Mouse (Mus musculus) hindbrain, embryonic 16.5 days (tissue): Measurements from ENCODE around the gene Adipor2. TPM values are rescaled to one million over a fixed set of nuclear protein-coding genes. Genes with fewer than 3 reads are reported as not detected.
A peak's percentile ranks its signal among the peaks of the same experiment; 100 is the strongest.

Experiments used
- ATAC-seq: fragments of 200-750 bp; cut with Nextera tagmentation; 2 replicates; pipeline ENCODE4 v1.8.0; 2017; ENCODE audit warnings: moderate TSS enrichment, moderate library complexity
- H3K27ac ChIP-seq: fragments of 300-500 bp; sonication (generic); 2 replicates; pipeline ENCODE4 v1.5.1; 2014; ENCODE audit warnings: low read depth, mild to moderate bottlenecking, control low read depth, low read length, moderate library complexity
- H3K27me3 ChIP-seq: fragments of 300-500 bp; sonication (generic); replicated peaks from 2 replicates; pipeline ENCODE4 v1.6.1; 2014; ENCODE audit warnings: low read length; ENCODE audit not compliant: control insufficient read depth, insufficient read depth
- H3K36me3 ChIP-seq: fragments of 300-500 bp; sonication (generic); 2 replicates; pipeline ENCODE4 v1.6.1; 2014; ENCODE audit warnings: mild to moderate bottlenecking, low read length, moderate library complexity, mixed read lengths; ENCODE audit not compliant: control insufficient read depth, insufficient read depth
- H3K4me1 ChIP-seq: fragments of 300-500 bp; sonication (generic); 2 replicates; pipeline ENCODE4 v1.6.1; 2014; ENCODE audit warnings: low read depth, low read length; ENCODE audit not compliant: control insufficient read depth, insufficient read depth
- H3K4me2 ChIP-seq: fragments of 300-500 bp; sonication (generic); 2 replicates; pipeline ENCODE4 v1.6.1; 2014; ENCODE audit warnings: mild to moderate bottlenecking, low read length, control low read depth, moderate library complexity
- H3K4me3 ChIP-seq: fragments of 300-500 bp; sonication (generic); 2 replicates; pipeline ENCODE4 v1.5.1; 2014; ENCODE audit warnings: mild to moderate bottlenecking, low read length, control low read depth, moderate library complexity
- H3K9ac ChIP-seq: fragments of 300-500 bp; sonication (generic); 2 replicates; pipeline ENCODE4 v1.6.1; 2014; ENCODE audit warnings: low read depth, mild to moderate bottlenecking, control low read depth, low read length, moderate library complexity
- H3K9me3 ChIP-seq: fragments of 300-500 bp; sonication (generic); 2 replicates; pipeline ENCODE4 v1.6.1; 2014; ENCODE audit warnings: mild to moderate bottlenecking, low read length, moderate library complexity; ENCODE audit not compliant: control insufficient read depth
- WGBS: fragments of 180-500 bp; shearing (Covaris S2); extraction: QIAGEN DNeasy Blood & Tissue Kit; methylation state at CpG from one replicate; pipeline ENCODE4 v1.1.7; 2014; 5-methylcytosine and 5-hydroxymethylcytosine counted together
- polyA plus RNA-seq: library from polyadenylated mRNA; unstranded; fragments of >200 nt; fragmentation: Nextera tagmentation; extraction: Ambion mirVana; gene quantifications from 2 replicates; pipeline ENCODE4 v1.2.1, GENCODE M21; 2015

Adipor2 gene
- polyA plus RNA-seq, 1 experiment from 2014 or later, result 37.0 TPM

GRCm38 (mm10) chr6:119387801-119388649 is 29.5 kb downstream of the Adipor2 start:
- WGBS, result under 1% methylated on average over 44 of the region's 76 CpGs
- Histone ChIP-seq H3K27ac (peak overlapping the region; percentile 93), H3K4me2 (peak overlapping the region; percentile 88), H3K27me3 (no peaks in the 10 kb centered on the region), H3K4me1 (peaks cover 15% of the 10 kb centered on the region), H3K4me3 (peak overlapping the region; percentile 79), H3K36me3 (no peaks in the 10 kb centered on the region), H3K9me3 (no peaks in the 10 kb centered on the region), H3K9ac (peak overlapping the region; percentile 88)
- peak; percentile 85 for ATAC-seq

- 81% methylated on average over 1 of the region's 1 CpGs for WGBS
- H3K4me1 ChIP-seq, result peaks cover 15% of the 10 kb centered on the region
- no peak for ATAC-seq
- H3K27me3 ChIP-seq, result no peaks in the 10 kb centered on the region
- no peaks in the 10 kb centered on the region for H3K9me3 ChIP-seq
- peak overlapping the region; percentile 88; the same call in 1 of the 2 replicates for H3K4me2 ChIP-seq
- no peak overlapping the region for H3K4me3 ChIP-seq
- no peak overlapping the region for H3K9ac ChIP-seq
- no peaks in the 10 kb centered on the region for H3K36me3 ChIP-seq
- no peak overlapping the region for H3K27ac ChIP-seq
Observed at GRCm38 (mm10) chr6:119386821-119387220, 30.7 kb downstream of the Adipor2 start.

- H3K4me3 ChIP-seq, result no peak overlapping the region
- H3K27ac ChIP-seq, result no peak overlapping the region
- no peaks in the 10 kb centered on the region for H3K9me3 ChIP-seq
- no peaks in the 10 kb centered on the region for H3K36me3 ChIP-seq
- no peak overlapping the region for H3K4me2 ChIP-seq
- no peak overlapping the region for H3K9ac ChIP-seq
- ATAC-seq, result no peak
- H3K27me3 ChIP-seq, result no peaks in the 10 kb centered on the region
- peaks cover 15% of the 10 kb centered on the region for H3K4me1 ChIP-seq
- 88% methylated on average over 4 of the region's 4 CpGs for WGBS
Observed at GRCm38 (mm10) chr6:119386421-119386820, 31.1 kb downstream of the Adipor2 start.

DNA sequence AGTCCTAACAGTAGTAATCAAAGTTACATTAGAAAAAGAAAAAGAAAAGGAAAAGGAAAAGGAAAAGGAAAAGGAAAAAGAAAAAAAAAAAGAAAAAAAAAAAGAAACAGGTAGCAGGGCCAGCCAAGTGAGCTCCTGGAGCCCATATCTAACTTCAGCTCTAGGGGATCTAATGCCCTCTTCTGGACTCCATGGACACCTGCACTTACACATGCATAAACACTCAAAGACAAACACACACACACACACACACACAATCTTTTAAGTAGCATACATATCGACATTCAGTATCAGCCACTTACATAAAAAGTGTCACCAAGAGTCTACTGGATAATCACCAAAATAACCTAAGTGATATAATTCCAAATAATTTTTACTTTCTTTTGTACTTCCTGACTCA is 31.8 kb downstream of the Adipor2 start:
- no peaks in the 10 kb centered on the region for H3K36me3 ChIP-seq
- H3K4me2 ChIP-seq, result no peak overlapping the region
- no peaks in the 10 kb centered on the region for H3K9me3 ChIP-seq
- H3K9ac ChIP-seq, result no peak overlapping the region
- H3K27me3 ChIP-seq, result no peaks in the 10 kb centered on the region
- H3K4me1 ChIP-seq, result peaks cover 15% of the 10 kb centered on the region
- no peak for ATAC-seq
- H3K27ac ChIP-seq, result no peak overlapping the region
- H3K4me3 ChIP-seq, result no peak overlapping the region
- 94% methylated on average over 1 of the region's 1 CpGs for WGBS

GRCm38 (mm10) chr6:119378631-119379030 is 38.9 kb downstream of the Adipor2 start:
- no peaks in the 10 kb centered on the region for H3K4me1 ChIP-seq
- ATAC-seq, result no peak

DNA sequence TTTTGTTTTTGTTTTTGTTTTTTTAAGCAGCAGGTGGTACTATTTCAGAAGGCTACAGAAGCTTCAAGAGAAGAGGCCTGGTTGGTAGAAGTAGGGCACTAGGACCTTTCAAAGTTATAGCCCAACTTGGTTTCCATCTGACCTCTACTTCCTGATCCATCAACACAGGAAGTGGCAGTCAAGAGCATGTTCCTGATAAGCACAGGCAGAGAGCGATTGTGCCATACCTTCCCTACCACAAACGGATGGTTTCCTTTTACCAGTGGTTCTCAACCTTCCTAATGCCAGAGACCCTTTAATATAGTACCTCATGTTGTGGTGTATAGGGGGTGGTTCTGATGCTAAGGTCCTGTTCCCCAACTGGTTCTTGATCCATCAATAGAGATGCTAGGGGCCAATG is 39.9 kb downstream of the Adipor2 start:
- WGBS, result 91% methylated on average over 2 of the region's 2 CpGs
- Histone ChIP-seq H3K27ac (no peak overlapping the region), H3K4me3 (no peak overlapping the region), H3K27me3 (no peaks in the 10 kb centered on the region), H3K36me3 (no peaks in the 10 kb centered on the region), H3K9me3 (no peaks in the 10 kb centered on the region), H3K9ac (no peak overlapping the region), H3K4me2 (no peak overlapping the region), H3K4me1 (no peaks in the 10 kb centered on the region)
- ATAC-seq, result no peak

More at GRCm38 (mm10) chr6:119378631-119379030, 38.9 kb downstream of the Adipor2 start:
- no peaks in the 10 kb centered on the region for H3K36me3 ChIP-seq
- no peaks in the 10 kb centered on the region for H3K9me3 ChIP-seq
- no peak overlapping the region for H3K4me2 ChIP-seq
- H3K4me3 ChIP-seq, result no peak overlapping the region
- no peak overlapping the region for H3K27ac ChIP-seq
- 81% methylated on average over 1 of the region's 1 CpGs for WGBS
- no peaks in the 10 kb centered on the region for H3K27me3 ChIP-seq
- no peak overlapping the region for H3K9ac ChIP-seq

DNA sequence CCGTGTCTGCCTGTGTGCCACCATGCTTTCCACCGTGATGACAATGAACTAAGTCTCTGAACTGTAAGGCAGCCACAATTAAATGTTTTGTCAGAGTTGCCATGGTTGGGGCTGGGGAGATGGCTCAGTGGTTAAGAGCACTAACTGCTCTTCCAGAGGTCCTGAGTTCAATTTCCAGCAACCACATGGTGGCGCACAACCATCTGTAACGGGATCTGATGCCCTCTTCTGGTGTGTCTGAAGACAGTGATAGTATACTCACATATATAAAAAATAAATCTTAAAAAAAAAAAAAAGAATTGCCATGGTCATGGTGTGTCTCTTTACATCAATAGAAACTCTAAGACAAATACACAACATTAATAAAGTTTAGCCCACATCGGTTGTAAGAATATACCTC is 42.5 kb downstream of the Adipor2 start:
- Histone ChIP-seq H3K27me3 (no peaks in the 10 kb centered on the region), H3K4me1 (no peaks in the 10 kb centered on the region), H3K36me3 (no peaks in the 10 kb centered on the region), H3K4me2 (no peak overlapping the region), H3K4me3 (no peak overlapping the region), H3K27ac (no peak overlapping the region), H3K9ac (no peak overlapping the region), H3K9me3 (no peaks in the 10 kb centered on the region)
- no peak for ATAC-seq
- WGBS, result 79% methylated on average over 5 of the region's 5 CpGs

- Histone ChIP-seq H3K9ac (no peak overlapping the region), H3K36me3 (no peaks in the 10 kb centered on the region), H3K4me2 (no peak overlapping the region), H3K27me3 (no peaks in the 10 kb centered on the region), H3K27ac (no peak overlapping the region), H3K9me3 (no peaks in the 10 kb centered on the region), H3K4me1 (no peaks in the 10 kb centered on the region), H3K4me3 (no peak overlapping the region)
- no peak for ATAC-seq
Observed at GRCm38 (mm10) chr6:119373000-119373705, 44.4 kb downstream of the Adipor2 start.

GRCm38 (mm10) chr6:119372237-119372636 is 45.3 kb downstream of the Adipor2 start:
- ATAC-seq, result no peak
- Histone ChIP-seq H3K27me3 (no peaks in the 10 kb centered on the region), H3K4me1 (no peaks in the 10 kb centered on the region), H3K27ac (no peak overlapping the region), H3K9ac (no peak overlapping the region), H3K4me3 (no peak overlapping the region), H3K9me3 (no peaks in the 10 kb centered on the region), H3K4me2 (no peak overlapping the region), H3K36me3 (no peaks in the 10 kb centered on the region)
- 91% methylated on average over 5 of the region's 5 CpGs for WGBS
